Mouse (Mus musculus): ENCODE data around the gene Gm12117.

Gene Gm12117

GRCm38 (mm10) chr11:33276637-33277036 is at the start of gene Gm12117:
Gene Gm12117 (minus strand): TSS chr11:33276737.
- DNase-seq (ENCODE audit: low spot score): no peak

- no peak for DNase-seq (ENCODE audit: low spot score)
These were observed 42.6 kb upstream of the Gm12117 start for GRCm38 (mm10) chr11:33319006-33319611.

- DNase-seq (ENCODE audit: low spot score): no peak
These were observed 33.0 kb upstream of the Gm12117 start for GRCm38 (mm10) chr11:33309566-33309965.

DNA sequence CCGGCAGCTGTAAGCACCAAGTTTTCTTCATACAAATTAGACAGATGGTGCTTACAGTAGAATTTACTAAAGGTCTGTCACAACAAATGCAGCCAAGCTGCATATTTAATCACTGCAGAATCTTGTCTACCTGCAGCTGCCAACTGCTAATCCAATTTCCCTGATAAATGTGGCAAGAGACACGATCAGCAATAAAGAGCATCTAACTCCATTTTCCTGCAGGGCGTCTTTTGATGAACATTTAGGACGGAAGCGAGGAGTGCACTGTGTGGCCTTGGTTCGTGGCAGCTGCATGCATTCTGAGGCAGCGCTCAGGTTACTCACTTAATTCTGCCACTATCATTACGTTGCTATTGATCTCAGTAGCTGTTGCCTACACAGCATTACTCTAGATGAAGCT is 24.3 kb upstream of the Gm12117 start:
- no peak for DNase-seq (ENCODE audit: low spot score)

- DNase-seq (ENCODE audit: low spot score): no peak
These were observed 22.8 kb upstream of the Gm12117 start for GRCm38 (mm10) chr11:33299371-33299770.

DNA sequence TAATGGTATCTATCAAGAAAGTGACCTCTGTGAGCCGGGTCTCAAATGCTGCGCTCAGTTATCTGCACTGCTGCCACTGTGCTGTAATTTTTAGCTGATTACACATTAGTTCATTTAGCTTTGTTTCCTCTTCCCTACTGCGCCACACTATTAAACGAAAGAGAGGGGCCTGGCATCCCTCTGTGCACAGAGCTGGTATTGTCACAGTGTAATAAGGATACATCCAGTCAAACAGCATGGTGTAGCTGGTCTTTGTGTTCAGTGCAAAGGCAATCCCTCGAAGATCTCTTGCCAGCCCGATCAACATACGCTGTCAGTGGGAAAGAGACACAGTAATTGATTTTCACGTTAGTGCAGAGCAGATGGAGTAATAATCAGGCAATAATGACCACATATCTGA is 20.6 kb upstream of the Gm12117 start:
- DNase-seq (ENCODE audit: low spot score): no peak

GRCm38 (mm10) chr11:33295422-33295821 is 18.9 kb upstream of the Gm12117 start:
- no peak for DNase-seq (ENCODE audit: low spot score)

DNA sequence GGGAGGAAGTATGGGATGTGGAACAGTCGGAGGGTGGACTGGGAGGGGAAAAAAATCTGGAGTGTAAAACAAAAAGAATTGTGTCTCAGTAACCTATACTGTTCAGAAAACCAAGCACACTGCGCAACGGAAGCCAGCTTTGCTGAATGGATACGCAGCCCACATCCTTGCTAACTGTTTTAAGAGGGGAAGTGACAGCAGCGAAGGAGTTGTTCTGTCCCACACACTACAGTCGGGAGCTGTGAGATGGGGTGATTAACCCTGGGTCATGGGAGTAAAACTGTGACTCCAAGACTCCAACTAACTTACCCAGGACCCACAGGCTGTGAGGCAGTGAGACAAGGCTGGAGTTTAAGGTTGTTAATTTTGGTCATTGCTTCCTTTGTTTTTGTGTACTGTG is 17.5 kb upstream of the Gm12117 start:
- DNase-seq (ENCODE audit: low spot score): no peak

DNA sequence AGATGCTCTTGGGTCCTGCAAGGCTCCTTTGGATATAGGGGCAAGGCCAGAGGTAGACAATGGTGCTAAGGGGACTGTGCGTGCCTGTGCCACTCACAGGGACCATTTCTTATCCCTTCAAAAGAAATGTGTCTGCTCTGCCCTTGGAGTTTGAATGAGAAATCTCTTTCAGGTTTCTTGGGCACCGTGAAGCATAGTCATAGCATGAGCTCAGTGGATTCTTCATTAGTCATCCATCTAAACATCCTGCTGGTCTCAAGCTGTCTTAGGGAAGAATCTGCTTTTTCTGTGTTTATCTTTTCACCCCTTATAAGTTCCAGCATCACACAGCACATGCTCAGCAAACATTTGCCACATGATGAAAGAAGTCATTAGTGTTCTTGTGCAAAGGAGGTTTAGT is 2.0 kb upstream of the Gm12117 start:
- no peak for DNase-seq (ENCODE audit: low spot score)

- DNase-seq (ENCODE audit: low spot score): no peak
These were observed 1.7 kb downstream of the Gm12117 start for GRCm38 (mm10) chr11:33274816-33275215.

- DNase-seq (ENCODE audit: low spot score): no peak
These were observed 2.2 kb downstream of the Gm12117 start for GRCm38 (mm10) chr11:33274294-33274693.

- DNase-seq (ENCODE audit: low spot score): no peak
These were observed 36.2 kb downstream of the Gm12117 start for GRCm38 (mm10) chr11:33240295-33240694.

DNA sequence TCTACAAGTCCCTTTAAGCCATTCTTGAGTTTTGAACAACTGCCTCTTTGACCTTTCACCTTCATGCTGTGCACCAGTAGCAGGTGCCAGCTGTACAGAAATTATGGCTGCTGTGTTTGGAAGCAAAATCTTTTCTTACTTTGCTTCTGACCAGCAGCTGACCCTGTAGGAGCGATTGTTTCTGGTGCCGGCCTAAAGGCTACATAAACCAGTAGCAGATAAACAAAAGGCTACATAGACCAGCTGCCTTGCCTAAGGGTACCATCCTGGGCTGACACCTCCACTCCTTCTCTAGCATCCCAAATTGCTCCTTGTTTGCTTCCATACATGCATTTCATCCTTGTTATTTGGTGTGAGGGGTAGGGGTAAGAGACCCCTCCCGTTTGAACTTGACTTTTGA is 42.4 kb downstream of the Gm12117 start:
- DNase-seq (ENCODE audit: low spot score): no peak

- DNase-seq (ENCODE audit: low spot score): no peak
These were observed 44.5 kb downstream of the Gm12117 start for GRCm38 (mm10) chr11:33232056-33232455.

GRCm38 (mm10) chr11:33228186-33228585 is 48.4 kb downstream of the Gm12117 start:
- no peak for DNase-seq (ENCODE audit: low spot score)

- DNase-seq (ENCODE audit: low spot score): no peak
These were observed 50.0 kb downstream of the Gm12117 start for GRCm38 (mm10) chr11:33226516-33226915.
